Mouse (Mus musculus) midbrain, embryonic 16.5 days (tissue): ENCODE data around the gene Dock10. TPM values are rescaled to one million over a fixed set of nuclear protein-coding genes. Genes with fewer than 3 reads are reported as not detected.

Experiments
- ATAC-seq: fragments of 200-750 bp; cut with Nextera tagmentation; 2 replicates; pipeline ENCODE4 v1.8.0; 2017; ENCODE audit warnings: moderate TSS enrichment
- H3K27ac ChIP-seq: fragments of 300-500 bp; sonication (generic); 2 replicates; pipeline ENCODE4 v1.5.1; 2014; ENCODE audit warnings: mild to moderate bottlenecking, low read length, mixed read lengths
- H3K27me3 ChIP-seq: fragments of 300-500 bp; sonication (generic); 2 replicates; pipeline ENCODE4 v1.6.1; 2014; ENCODE audit warnings: low read depth, low read length, mixed read lengths; ENCODE audit not compliant: control insufficient read depth, insufficient read depth
- H3K36me3 ChIP-seq: fragments of 300-500 bp; sonication (generic); 2 replicates; pipeline ENCODE4 v1.6.1; 2014; ENCODE audit warnings: mild to moderate bottlenecking, low read length, moderate library complexity, mixed read lengths; ENCODE audit not compliant: control insufficient read depth, insufficient read depth
- H3K4me1 ChIP-seq: fragments of 300-500 bp; sonication (generic); 2 replicates; pipeline ENCODE4 v1.6.1; 2014; ENCODE audit warnings: mild to moderate bottlenecking, low read length, mixed read lengths; ENCODE audit not compliant: control insufficient read depth, insufficient read depth
- H3K4me2 ChIP-seq: fragments of 300-500 bp; sonication (generic); 2 replicates; pipeline ENCODE4 v1.6.1; 2014; ENCODE audit warnings: mild to moderate bottlenecking, low read length, mixed read lengths
- H3K4me3 ChIP-seq: fragments of 300-500 bp; sonication (generic); 2 replicates; pipeline ENCODE4 v1.5.1; 2014; ENCODE audit warnings: low read depth, mild to moderate bottlenecking, low read length, moderate library complexity, mixed read lengths
- H3K9ac ChIP-seq: fragments of 300-500 bp; sonication (generic); 2 replicates; pipeline ENCODE4 v1.6.1; 2014; ENCODE audit warnings: low read depth, low read length, mixed read lengths
- H3K9me3 ChIP-seq: fragments of 300-500 bp; sonication (generic); replicated peaks from 2 replicates; pipeline ENCODE4 v1.6.1; 2014; ENCODE audit warnings: mild to moderate bottlenecking, low read length, mixed read lengths; ENCODE audit not compliant: control insufficient read depth, poor library complexity, severe bottlenecking
- WGBS: fragments of 180-500 bp; shearing (Covaris S2); extraction: QIAGEN DNeasy Blood & Tissue Kit; methylation state at CpG from one replicate; pipeline ENCODE4 v1.1.7; 2014; 5-methylcytosine and 5-hydroxymethylcytosine counted together
- polyA plus RNA-seq: library from polyadenylated mRNA; unstranded; fragments of >200 nt; fragmentation: Nextera tagmentation; extraction: Ambion mirVana; gene quantifications from 2 replicates; pipeline ENCODE4 v1.2.1, GENCODE M21; 2015

Gene Dock10
- polyA plus RNA-seq, 1 experiment from 2014 or later: 3.8 TPM

DNA sequence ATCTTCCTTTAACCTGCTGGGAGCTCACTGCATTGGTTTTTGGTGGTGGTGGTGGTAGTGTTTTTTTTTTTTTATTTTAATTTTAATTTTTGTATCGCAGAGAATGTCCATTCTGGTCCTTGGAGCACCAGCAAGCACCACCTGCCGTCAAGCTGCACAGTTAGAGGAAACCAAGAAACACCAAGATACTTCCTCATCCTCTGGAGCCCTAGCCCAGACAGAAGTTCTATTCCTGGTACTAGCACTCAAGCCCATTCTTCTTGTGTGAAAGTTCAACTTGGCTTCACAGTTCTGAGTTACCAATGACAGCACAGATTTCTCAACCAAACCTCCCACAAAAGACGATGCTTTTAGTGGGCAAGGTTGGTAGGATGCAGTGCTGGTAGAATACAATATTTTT is 86.6 kb downstream of the Dock10 start:
- no peak for ATAC-seq
- no peak overlapping the region for H3K9ac ChIP-seq

GRCm38 (mm10) chr1:80671056-80671455 is 87.3 kb downstream of the Dock10 start:
- Histone ChIP-seq H3K27ac (no peak overlapping the region), H3K4me2 (no peak overlapping the region), H3K27me3 (no peaks in the 10 kb centered on the region), H3K9ac (no peak overlapping the region), H3K4me3 (no peak overlapping the region), H3K4me1 (no peaks in the 10 kb centered on the region), H3K9me3 (no peaks in the 10 kb centered on the region), H3K36me3 (no peaks in the 10 kb centered on the region)
- WGBS: 82% methylated on average over 5 of the region's 5 CpGs
- no peak for ATAC-seq

More for the DNA sequence above, 86.6 kb downstream of the Dock10 start:
- Histone ChIP-seq H3K27me3 (no peaks in the 10 kb centered on the region), H3K4me1 (no peaks in the 10 kb centered on the region), H3K36me3 (no peaks in the 10 kb centered on the region), H3K9me3 (no peaks in the 10 kb centered on the region), H3K27ac (no peak overlapping the region), H3K4me2 (no peak overlapping the region), H3K4me3 (no peak overlapping the region)
- WGBS: 91% methylated on average over 3 of the region's 3 CpGs

DNA sequence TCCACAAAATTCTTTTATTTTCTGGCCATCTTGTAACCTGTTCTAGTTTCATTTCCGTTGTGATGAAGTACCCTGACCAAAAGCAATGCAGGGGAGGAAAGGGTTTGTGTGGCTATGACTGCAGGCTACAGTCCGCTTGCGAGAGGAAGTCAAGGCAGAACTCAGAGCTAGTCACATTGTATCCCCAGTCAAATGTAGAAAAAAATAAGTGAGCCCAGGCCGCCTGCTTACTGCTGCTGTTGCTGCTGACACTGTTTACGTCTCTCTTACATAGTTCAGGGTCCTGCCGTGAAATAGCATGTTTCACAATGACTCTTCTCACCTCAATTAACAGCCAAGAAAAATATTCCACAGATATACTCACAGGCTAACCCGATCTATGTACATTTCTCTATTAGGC is 87.9 kb downstream of the Dock10 start:
- Histone ChIP-seq H3K9ac (no peak overlapping the region), H3K36me3 (no peaks in the 10 kb centered on the region), H3K4me1 (no peaks in the 10 kb centered on the region), H3K4me3 (no peak overlapping the region), H3K4me2 (no peak overlapping the region), H3K27me3 (no peaks in the 10 kb centered on the region), H3K9me3 (no peaks in the 10 kb centered on the region), H3K27ac (no peak overlapping the region)
- no peak for ATAC-seq
- WGBS: 87% methylated on average over 7 of the region's 7 CpGs

DNA sequence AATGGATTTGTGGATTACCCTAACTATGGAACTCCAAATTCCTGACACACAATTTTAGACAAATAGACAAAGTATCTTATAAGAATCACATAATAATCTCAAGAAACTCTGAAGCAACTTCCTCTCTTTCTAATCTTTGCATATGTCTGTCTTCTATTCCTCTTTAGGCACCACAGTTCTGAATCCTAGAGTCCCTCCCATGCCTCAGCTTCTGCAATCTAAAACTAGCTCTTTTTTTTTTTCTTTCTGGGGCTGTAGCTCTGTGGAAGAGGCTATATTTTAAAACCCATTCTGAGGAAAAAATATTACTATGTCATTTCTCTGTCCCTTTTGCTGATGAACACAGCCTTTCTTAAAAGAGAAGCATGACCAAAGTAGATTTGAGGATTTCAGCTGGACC is 92.6 kb downstream of the Dock10 start:
- H3K9ac ChIP-seq: no peak overlapping the region
- no peak for ATAC-seq
- H3K27ac ChIP-seq: no peak overlapping the region
- H3K4me3 ChIP-seq: no peak overlapping the region
- H3K27me3 ChIP-seq: no peaks in the 10 kb centered on the region
- no peaks in the 10 kb centered on the region for H3K4me1 ChIP-seq
- no peaks in the 10 kb centered on the region for H3K9me3 ChIP-seq
- no peak overlapping the region for H3K4me2 ChIP-seq
- no peaks in the 10 kb centered on the region for H3K36me3 ChIP-seq

GRCm38 (mm10) chr1:80665161-80665560 is 93.2 kb downstream of the Dock10 start:
- 92% methylated on average over 6 of the region's 6 CpGs for WGBS
- H3K9me3 ChIP-seq: no peaks in the 10 kb centered on the region
- ATAC-seq: no peak
- H3K9ac ChIP-seq: no peak overlapping the region
- no peak overlapping the region for H3K27ac ChIP-seq
- H3K27me3 ChIP-seq: no peaks in the 10 kb centered on the region
- H3K4me2 ChIP-seq: no peak overlapping the region
- H3K36me3 ChIP-seq: no peaks in the 10 kb centered on the region
- H3K4me1 ChIP-seq: no peaks in the 10 kb centered on the region
- no peak overlapping the region for H3K4me3 ChIP-seq

- WGBS: 78% methylated on average over 11 of the region's 11 CpGs
Measured at GRCm38 (mm10) chr1:80661506-80662402, 96.6 kb downstream of the Dock10 start.

GRCm38 (mm10) chr1:80659465-80660245 is 98.7 kb downstream of the Dock10 start:
- peaks cover 4% of the 10 kb centered on the region; the same call in 1 of the 2 replicates for H3K4me1 ChIP-seq
- WGBS: 86% methylated on average over 6 of the region's 6 CpGs
- ATAC-seq: no peak
- H3K9ac ChIP-seq: no peak overlapping the region
- H3K4me2 ChIP-seq: no peak overlapping the region
- no peaks in the 10 kb centered on the region for H3K36me3 ChIP-seq
- H3K4me3 ChIP-seq: no peak overlapping the region
- no peak overlapping the region for H3K27ac ChIP-seq
- no peaks in the 10 kb centered on the region for H3K27me3 ChIP-seq
- no peaks in the 10 kb centered on the region for H3K9me3 ChIP-seq

More at GRCm38 (mm10) chr1:80661506-80662402, 96.6 kb downstream of the Dock10 start:
- H3K9me3 ChIP-seq: no peaks in the 10 kb centered on the region
- no peaks in the 10 kb centered on the region for H3K36me3 ChIP-seq
- no peaks in the 10 kb centered on the region for H3K4me1 ChIP-seq
- no peak overlapping the region for H3K4me3 ChIP-seq
- ATAC-seq: no peak
- no peak overlapping the region for H3K4me2 ChIP-seq
- H3K27ac ChIP-seq: no peak overlapping the region
- no peak overlapping the region for H3K9ac ChIP-seq
- no peaks in the 10 kb centered on the region for H3K27me3 ChIP-seq

DNA sequence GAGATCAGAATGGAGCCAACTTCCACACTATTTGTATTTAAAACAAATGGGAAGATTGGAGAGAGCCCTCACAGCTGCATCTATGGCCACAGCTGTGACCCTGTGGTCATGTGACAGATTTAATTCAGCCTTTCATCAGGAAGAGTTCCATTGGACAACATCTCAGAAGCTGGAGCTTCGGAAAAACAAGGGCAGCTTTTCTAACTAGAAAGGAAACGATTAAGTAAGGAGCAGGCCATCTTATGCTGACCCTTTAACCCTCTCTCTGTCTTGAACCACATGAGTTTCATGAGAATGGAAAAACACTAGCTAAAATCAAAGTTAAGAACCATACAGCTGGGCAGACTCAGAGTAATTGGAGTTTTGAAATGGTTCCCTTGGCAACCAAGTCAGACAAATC is 101.9 kb downstream of the Dock10 start:
- H3K27me3 ChIP-seq: no peaks in the 10 kb centered on the region
- no peak overlapping the region for H3K27ac ChIP-seq
- peak; percentile 73 for ATAC-seq
- no peak overlapping the region for H3K9ac ChIP-seq
- 44% methylated on average over 2 of the region's 2 CpGs for WGBS
- no peaks in the 10 kb centered on the region for H3K9me3 ChIP-seq
- H3K4me2 ChIP-seq: no peak overlapping the region
- no peak overlapping the region for H3K4me3 ChIP-seq
- H3K4me1 ChIP-seq: peaks cover 4% of the 10 kb centered on the region; the same call in 1 of the 2 replicates
- no peaks in the 10 kb centered on the region for H3K36me3 ChIP-seq

DNA sequence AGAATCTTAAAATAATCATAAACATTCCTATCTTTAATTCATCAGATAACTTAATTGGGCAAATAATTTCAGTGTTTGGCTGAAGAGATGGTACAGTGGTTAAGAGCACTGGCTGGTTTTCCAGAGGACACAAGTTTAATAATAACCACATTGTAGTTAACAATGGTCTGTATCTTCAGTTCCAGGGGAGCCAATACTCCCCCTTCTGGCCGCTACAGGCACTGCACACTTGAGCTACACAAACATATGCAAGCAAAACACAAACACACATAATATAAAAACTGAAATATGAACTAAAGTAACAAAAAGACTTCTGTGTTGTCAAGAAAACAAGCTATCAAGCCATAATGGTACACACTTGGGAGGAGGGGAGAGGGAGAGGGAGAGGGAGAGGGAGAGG is 102.5 kb downstream of the Dock10 start:
- H3K27ac ChIP-seq: no peak overlapping the region
- H3K9me3 ChIP-seq: no peaks in the 10 kb centered on the region
- no peak overlapping the region for H3K4me2 ChIP-seq
- no peak overlapping the region for H3K9ac ChIP-seq
- peaks cover 4% of the 10 kb centered on the region; the same call in 1 of the 2 replicates for H3K4me1 ChIP-seq
- 81% methylated on average over 1 of the region's 1 CpGs for WGBS
- H3K4me3 ChIP-seq: no peak overlapping the region
- no peak for ATAC-seq
- H3K36me3 ChIP-seq: no peaks in the 10 kb centered on the region
- no peaks in the 10 kb centered on the region for H3K27me3 ChIP-seq
